9 mouse cellular contexts compared by ENCODE assay signal in genomic region chr2:178247274-178247673, GRCm38 (mm10).
A peak's percentile ranks its signal among the peaks of the same experiment; 100 is the strongest.
DNase-seq lines count a peak whose midpoint lies in the region; ATAC-seq and TF ChIP-seq lines count a peak whose summit lies in the region.
"Had no signal": no experiment of that assay in that cellular context is flagged by ENCODE, and none has a peak within 500 bp of the region (broad histone marks: within the 10 kb centered on the region; RNA-seq: fewer than 3 reads in every experiment).

No protein-coding gene starts in this region.

- H3K36me3 ChIP-seq in kidney, embryonic 15.5 days = no peaks in the 10 kb centered on the region
- H3K36me3 ChIP-seq in ES-Bruce4 (ENCODE audit: control insufficient read depth, insufficient read depth, low read length, poor library complexity, severe bottlenecking) = no peaks in the 10 kb centered on the region
- H3K36me3 ChIP-seq in forebrain, embryonic 15.5 days = no peaks in the 10 kb centered on the region

- no peaks in the 10 kb centered on the region; the same call in 1 of the 2 replicates for H3K4me1 ChIP-seq in kidney, embryonic 15.5 days
- H3K4me1 ChIP-seq in ES-Bruce4 (ENCODE audit: control insufficient read depth, insufficient read depth, low read length) = no peaks in the 10 kb centered on the region
- H3K4me1 ChIP-seq in forebrain, embryonic 15.5 days = no peaks in the 10 kb centered on the region

- WGBS in kidney, embryonic 15.5 days = 58% methylated on average over 8 of the region's 8 CpGs
- 77% methylated on average over 8 of the region's 8 CpGs for WGBS in forebrain, embryonic 15.5 days

- no peak overlapping the region for H3K9ac ChIP-seq in kidney, embryonic 15.5 days
- H3K9ac ChIP-seq in ES-Bruce4 (ENCODE audit: low read depth, poor library complexity, severe bottlenecking) = no peak overlapping the region
- no peak overlapping the region for H3K9ac ChIP-seq in forebrain, embryonic 15.5 days (replicated peaks)

- no peaks in the 10 kb centered on the region for H3K27me3 ChIP-seq in kidney, embryonic 15.5 days
- no peaks in the 10 kb centered on the region for H3K27me3 ChIP-seq in ES-Bruce4 (ENCODE audit: control insufficient read depth, insufficient read depth, low read length, poor library complexity, severe bottlenecking)
- no peaks in the 10 kb centered on the region for H3K27me3 ChIP-seq in forebrain, embryonic 15.5 days

- H3K4me3 ChIP-seq in kidney, embryonic 15.5 days (replicated peaks) = no peak overlapping the region
- no peak overlapping the region for H3K4me3 ChIP-seq in ES-Bruce4 (ENCODE audit: low read depth, low read length)
- no peak overlapping the region for H3K4me3 ChIP-seq in forebrain, embryonic 15.5 days

- no peak overlapping the region for H3K4me2 ChIP-seq in kidney, embryonic 15.5 days
- no peak overlapping the region for H3K4me2 ChIP-seq in forebrain, embryonic 15.5 days (replicated peaks)

- TF ChIP-seq CTCF in ES-Bruce4 (IDR thresholded peaks at IDR 0.05; ENCODE audit: low read depth, low read length) = peak; percentile 55

- TF ChIP-seq EP300 in ES-Bruce4 (IDR thresholded peaks at IDR 0.05; ENCODE audit: insufficient read depth, low read depth, low read length) = no peak

- no peak for TF ChIP-seq POLR2A in ES-Bruce4 (IDR thresholded peaks at IDR 0.05; ENCODE audit: insufficient read depth, low read length)

- no peak overlapping the region for H3K27ac ChIP-seq in kidney, embryonic 15.5 days
- no peak overlapping the region for H3K27ac ChIP-seq in ES-Bruce4 (ENCODE audit: insufficient read depth, low read length)
- H3K27ac ChIP-seq in forebrain, embryonic 15.5 days (replicated peaks) = no peak overlapping the region

- H3K9me3 ChIP-seq in kidney, embryonic 15.5 days (replicated peaks) = no peaks in the 10 kb centered on the region
- H3K9me3 ChIP-seq in ES-Bruce4 (replicated peaks; ENCODE audit: control insufficient read depth, insufficient read depth, low read length, poor library complexity, severe bottlenecking) = no peaks in the 10 kb centered on the region
- no peaks in the 10 kb centered on the region for H3K9me3 ChIP-seq in forebrain, embryonic 15.5 days

- no peak for DNase-seq in kidney, adult 8-10 months
- DNase-seq in A20 (ENCODE audit: low read depth, low spot score) = peak; percentile 19
- peak; percentile 70 for DNase-seq in lung, postnatal 10 days
- DNase-seq in yolk sac, embryonic 10.5 days (ENCODE audit: low spot score) = no peak
- DNase-seq: gastrocnemius, postnatal 25 days; thymus, postnatal 25 days had no signal

- 0 out of 2 replicates have a peak, but pooled peaks have one; percentile 14 for ATAC-seq in kidney, embryonic 15.5 days (replicated peaks; ENCODE audit: low FRiP score)
- no peak for ATAC-seq in forebrain, embryonic 15.5 days (replicated peaks)

Comparison
In these comparisons a context has a peak if more than half of its experiments do, and no peak if none do; other contexts are left out.
1. DNase-seq: peak in A20 (single experiment) and lung, postnatal 10 days (single experiment); none in kidney, adult 8-10 months (0 of 2) and yolk sac, embryonic 10.5 days (single experiment).